ENCODE assay signal across 8 mouse cellular contexts in genomic region chr2:127136979-127137378, GRCm38 (mm10). TPM values are rescaled to one million over a fixed set of nuclear protein-coding genes. Genes with fewer than 3 reads are reported as not detected.
A peak's percentile ranks its signal among the peaks of the same experiment; 100 is the strongest.
DNase-seq lines count a peak whose midpoint lies in the region; ATAC-seq lines count a peak whose summit lies in the region.

No protein-coding gene starts in this region.

- WGBS in kidney, embryonic 14.5 days: 25% methylated on average over 5 of the region's 5 CpGs
- 4% methylated on average over 5 of the region's 5 CpGs for WGBS in stomach, embryonic 16.5 days

- H3K27ac ChIP-seq in brown adipose tissue, adult 24 weeks (replicated peaks; ENCODE audit: low read depth, low read length): peak overlapping the region; percentile 59
- H3K27ac ChIP-seq in kidney, embryonic 14.5 days (ENCODE audit: low read depth, low read length): peak overlapping the region; percentile 48; the same call in 1 of the 2 replicates
- H3K27ac ChIP-seq in stomach, embryonic 16.5 days (ENCODE audit: low read length): peak overlapping the region; percentile 47

- intact Hi-C loops in left cerebral cortex, postnatal 14 days (cut with DNase I): no loop called here

- peaks cover 16% of the 10 kb centered on the region for H3K4me1 ChIP-seq in brown adipose tissue, adult 24 weeks (ENCODE audit: control insufficient read depth, insufficient read depth, insufficient read length, low read length)
- peaks cover 17% of the 10 kb centered on the region for H3K4me1 ChIP-seq in kidney, embryonic 14.5 days (ENCODE audit: control insufficient read depth, insufficient read depth, low read length)
- H3K4me1 ChIP-seq in stomach, embryonic 16.5 days (ENCODE audit: control insufficient read depth, insufficient read depth, low read length): peaks cover 28% of the 10 kb centered on the region

- H3K27me3 ChIP-seq in kidney, embryonic 14.5 days (ENCODE audit: control insufficient read depth, insufficient read depth, low read length): no peaks in the 10 kb centered on the region
- no peaks in the 10 kb centered on the region for H3K27me3 ChIP-seq in stomach, embryonic 16.5 days (ENCODE audit: control insufficient read depth, insufficient read depth, low read length)

- no peak overlapping the region for H3K4me2 ChIP-seq in kidney, embryonic 14.5 days (replicated peaks; ENCODE audit: low read depth, low read length)
- peak overlapping the region; percentile 6; the same call in 1 of the 2 replicates for H3K4me2 ChIP-seq in stomach, embryonic 16.5 days (ENCODE audit: low read depth, low read length)

- no peak overlapping the region for H3K9ac ChIP-seq in kidney, embryonic 14.5 days (ENCODE audit: low read depth, low read length)
- H3K9ac ChIP-seq in stomach, embryonic 16.5 days (ENCODE audit: low read length): peak overlapping the region; percentile 16; the same call in 1 of the 2 replicates

- H3K9me3 ChIP-seq in kidney, embryonic 14.5 days (ENCODE audit: control insufficient read depth, low read length): no peaks in the 10 kb centered on the region
- 0 out of 2 replicates have a peak, but pooled peaks cover 3% of the 10 kb centered on the region for H3K9me3 ChIP-seq in stomach, embryonic 16.5 days (replicated peaks; ENCODE audit: control insufficient read depth, low read length)

- peak; percentile 23 to 49 for DNase-seq in left cerebral cortex, postnatal 14 days (ENCODE audit: low spot score in 2 of 2)
- no peak for DNase-seq in left cerebral cortex, adult 11 months (ENCODE audit: low spot score)
- DNase-seq in heart, adult 8-10 months (ENCODE audit: low spot score): peak; percentile 71
- DNase-seq in lung, postnatal 10 days: peak; percentile 77
- no peak for DNase-seq in ovary, postnatal 36 days (ENCODE audit: low spot score)

- H3K36me3 ChIP-seq in kidney, embryonic 14.5 days (ENCODE audit: control insufficient read depth, insufficient read depth, low read length): peaks cover 14% of the 10 kb centered on the region; the same call in 1 of the 2 replicates
- H3K36me3 ChIP-seq in stomach, embryonic 16.5 days (ENCODE audit: control insufficient read depth, insufficient read depth, low read length): peaks cover 10% of the 10 kb centered on the region; the same call in 1 of the 2 replicates

- peak; percentile 47 for ATAC-seq in kidney, embryonic 14.5 days (ENCODE audit: low FRiP score, low TSS enrichment)
- peak; percentile 70; the same call in 1 of the 2 replicates for ATAC-seq in stomach, embryonic 16.5 days (ENCODE audit: insufficient read depth, low FRiP score)

- H3K4me3 ChIP-seq in brown adipose tissue, adult 24 weeks (ENCODE audit: insufficient read depth, low read depth, low read length): no peak overlapping the region
- no peak overlapping the region for H3K4me3 ChIP-seq in kidney, embryonic 14.5 days (ENCODE audit: low read length)
- no peak overlapping the region for H3K4me3 ChIP-seq in stomach, embryonic 16.5 days (replicated peaks; ENCODE audit: low read length)

RNA-seq across cellular contexts. Expression of gene Ncaph, which starts 3.2 kb away (rescaled TPM):
- total RNA-seq in left cerebral cortex, postnatal 14 days (2021): 1 to 10 TPM; 3.7 to 4.2 TPM
- polyA plus RNA-seq in brown adipose tissue, adult 24 weeks (2012; ENCODE audit: insufficient read depth, insufficient read length, missing spikeins): 1.0 and 1.5 TPM in 2 replicates
- total RNA-seq in heart, adult 8-10 months (2022): 1 to 10 TPM in 1 of 4 experiments, under 1 TPM in 3; 0.52 to 1.4 (median 0.52) TPM
- 67.3 and 103 TPM in 2 replicates for polyA plus RNA-seq in kidney, embryonic 14.5 days (2014; fragmentation: Nextera tagmentation; extraction: Ambion mirVana)
- polyA plus RNA-seq in stomach, embryonic 16.5 days (2015; fragmentation: Nextera tagmentation; extraction: Ambion mirVana): 66.1 and 71.3 TPM in 2 replicates

RNA-seq across cellular contexts. Expression of gene Itpripl1, which starts 6.3 kb away (rescaled TPM):
- 1 to 10 TPM; 3.3 to 4.4 TPM for total RNA-seq in left cerebral cortex, postnatal 14 days (2021)
- polyA plus RNA-seq in brown adipose tissue, adult 24 weeks (2012; ENCODE audit: insufficient read depth, insufficient read length, missing spikeins): 2.2 and 3.3 TPM in 2 replicates
- 10 to 100 TPM in 3 of 4 experiments, 1 to 10 TPM in 1; 8.9 to 13.5 (median 13.3) TPM for total RNA-seq in heart, adult 8-10 months (2022)
- polyA plus RNA-seq in kidney, embryonic 14.5 days (2014; fragmentation: Nextera tagmentation; extraction: Ambion mirVana): 22.7 and 22.8 TPM in 2 replicates
- polyA plus RNA-seq in stomach, embryonic 16.5 days (2015; fragmentation: Nextera tagmentation; extraction: Ambion mirVana): 28.0 and 29.7 TPM in 2 replicates

Comparison
In these comparisons a context has a peak if more than half of its experiments do, and no peak if none do; other contexts are left out.
1. DNase-seq: peak in left cerebral cortex, postnatal 14 days (2 of 2), heart, adult 8-10 months (single experiment) and lung, postnatal 10 days (single experiment); none in left cerebral cortex, adult 11 months (single experiment) and ovary, postnatal 36 days (single experiment).
2. RNA of gene Ncaph, which starts 3.2 kb away (polyA plus RNA-seq): 67.3 to 103 TPM in kidney, embryonic 14.5 days and 66.1 to 71.3 TPM in stomach, embryonic 16.5 days; 1.0 to 1.5 TPM in brown adipose tissue, adult 24 weeks; every median in the first group is over 10 times any median in the second.
3. Peak in every context shown above with its lines, with median percentiles within 50 percentile points of each other: H3K27ac ChIP-seq.